Mouse (Mus musculus) retina, embryonic 14.5 days (tissue): Measurements from ENCODE around the gene Eif3b.

Experiments
- DNase-seq: peaks from one replicate; pipeline ENCODE4 v3.0.0-alpha.2; 2015; ENCODE audit warnings: low spot score

Eif3b gene

DNA sequence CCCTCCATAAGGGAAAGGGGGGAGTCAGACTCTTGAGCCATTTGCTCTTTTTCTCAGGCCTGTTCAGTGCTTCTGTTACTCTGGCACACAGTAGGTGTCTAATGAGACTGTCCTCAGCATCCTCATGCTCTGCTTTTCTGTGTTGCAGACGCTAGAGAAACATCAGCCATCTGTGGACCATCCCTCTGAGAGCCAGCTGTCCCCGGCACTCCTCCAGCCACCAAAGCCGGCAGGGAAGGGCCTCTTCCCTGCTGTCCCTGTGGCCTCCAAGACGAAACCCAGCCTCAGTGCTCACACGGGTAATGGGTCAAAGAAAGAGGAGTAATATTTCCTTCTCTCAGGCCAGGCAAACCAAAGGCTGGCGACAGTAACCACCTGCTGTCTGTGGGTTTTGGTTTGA is 72.0 kb downstream of the Eif3b start:
- DNase-seq, result no peak

DNA sequence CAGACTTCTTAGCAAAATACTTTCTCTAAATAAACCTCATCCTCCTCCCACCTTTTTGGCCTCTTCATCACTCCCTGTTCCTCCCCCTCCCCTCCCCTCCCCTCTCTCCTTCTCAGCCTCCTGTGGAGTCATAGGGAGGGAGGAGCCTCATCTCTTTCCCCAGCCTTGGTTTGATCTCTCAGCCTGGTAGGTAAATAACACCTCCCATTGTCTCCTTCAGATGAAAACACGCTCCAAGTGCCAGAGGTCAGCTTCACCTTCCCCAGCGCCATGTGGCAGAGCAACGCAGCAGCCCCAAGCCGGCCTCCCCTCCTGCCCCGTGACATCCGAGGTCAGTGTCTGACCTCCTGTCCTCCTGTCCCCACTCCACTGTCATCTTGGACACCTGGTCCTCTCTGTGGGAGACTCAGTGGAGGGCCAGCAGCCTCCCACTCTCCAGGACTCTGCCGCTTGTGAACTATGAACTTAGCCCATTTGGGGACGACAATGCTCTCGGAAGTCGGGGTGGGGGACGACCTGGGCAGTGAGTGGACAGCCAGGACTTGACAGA is 73.6 kb downstream of the Eif3b start:
- no peak for DNase-seq
